Mouse (Mus musculus): ENCODE measurements around the gene Med27.

Med27 gene

DNA sequence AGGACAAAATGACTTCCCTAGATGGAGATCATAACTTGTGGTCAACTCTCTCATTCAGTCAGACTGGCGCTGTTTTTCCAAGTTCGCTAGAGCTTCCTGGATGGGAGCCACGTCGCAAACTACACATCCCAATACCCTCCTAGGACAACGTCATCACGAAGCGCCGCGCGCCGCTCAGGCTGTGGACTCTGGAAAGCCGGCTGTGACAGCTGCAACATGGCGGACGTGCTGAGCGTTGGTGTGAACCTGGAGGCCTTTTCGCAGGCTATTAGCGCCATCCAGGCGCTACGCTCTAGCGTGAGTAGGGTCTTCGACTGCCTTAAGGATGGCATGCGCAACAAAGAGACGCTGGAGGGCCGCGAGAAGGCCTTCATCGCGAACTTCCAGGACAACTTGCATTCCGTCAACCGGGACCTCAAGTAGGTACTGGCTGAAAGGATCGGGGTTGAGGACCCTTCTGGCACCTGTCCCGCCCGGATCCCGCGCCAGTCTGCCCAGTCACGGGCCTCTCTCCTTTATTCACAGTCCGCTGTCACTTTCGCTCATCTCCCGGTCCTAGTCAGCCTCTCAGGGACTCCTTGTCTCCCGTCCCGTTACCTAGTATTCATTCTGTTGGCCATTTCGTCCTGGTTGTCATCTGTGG lies at the start of gene Med27:
Gene Med27 (plus strand): TSS at position 191 of the 643 bp plus-strand sequence.
- DNase-seq (ENCODE audit: low spot score): peak; percentile 93

DNA sequence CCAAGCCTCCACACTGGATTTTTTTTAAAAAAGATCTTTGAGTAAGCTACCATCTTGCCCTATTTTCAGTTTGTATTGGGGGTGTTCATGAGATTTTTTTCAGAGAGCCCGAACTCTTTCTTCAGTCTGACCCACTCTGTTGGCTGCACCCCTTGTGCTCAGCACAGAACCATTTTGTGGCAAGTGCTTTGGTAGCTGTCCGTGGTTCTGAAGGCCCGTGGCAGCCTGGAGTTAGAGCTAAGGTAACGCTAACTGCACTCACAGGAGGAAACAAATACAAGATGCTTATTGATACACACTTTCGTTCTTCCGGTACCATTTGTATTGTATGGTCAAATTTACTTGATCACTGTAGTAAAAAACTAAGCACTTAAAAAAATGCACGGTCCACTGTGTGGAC lies 36.7 kb upstream of the Med27 start:
- DNase-seq (ENCODE audit: low spot score): peak; percentile 30

DNA sequence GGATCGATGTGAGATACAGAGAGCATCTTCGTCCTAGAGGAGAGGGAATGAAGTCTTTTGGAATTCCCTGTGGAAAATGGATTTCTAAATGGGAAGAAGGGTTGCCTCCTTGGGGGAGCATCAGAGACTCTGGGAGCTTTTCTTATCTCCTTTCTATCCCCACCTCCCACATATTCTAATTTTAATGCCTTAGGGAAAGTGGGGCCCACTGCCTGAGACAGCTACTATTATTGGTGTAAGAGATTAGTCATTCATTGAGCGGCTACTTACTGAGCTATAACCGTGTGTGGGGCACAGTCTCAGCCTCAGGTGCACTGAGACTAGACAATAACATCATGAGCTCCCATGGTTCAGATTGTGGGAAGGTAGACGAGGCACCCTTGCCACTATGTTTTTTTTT lies 34.6 kb upstream of the Med27 start:
- DNase-seq (ENCODE audit: low spot score): no peak

DNA sequence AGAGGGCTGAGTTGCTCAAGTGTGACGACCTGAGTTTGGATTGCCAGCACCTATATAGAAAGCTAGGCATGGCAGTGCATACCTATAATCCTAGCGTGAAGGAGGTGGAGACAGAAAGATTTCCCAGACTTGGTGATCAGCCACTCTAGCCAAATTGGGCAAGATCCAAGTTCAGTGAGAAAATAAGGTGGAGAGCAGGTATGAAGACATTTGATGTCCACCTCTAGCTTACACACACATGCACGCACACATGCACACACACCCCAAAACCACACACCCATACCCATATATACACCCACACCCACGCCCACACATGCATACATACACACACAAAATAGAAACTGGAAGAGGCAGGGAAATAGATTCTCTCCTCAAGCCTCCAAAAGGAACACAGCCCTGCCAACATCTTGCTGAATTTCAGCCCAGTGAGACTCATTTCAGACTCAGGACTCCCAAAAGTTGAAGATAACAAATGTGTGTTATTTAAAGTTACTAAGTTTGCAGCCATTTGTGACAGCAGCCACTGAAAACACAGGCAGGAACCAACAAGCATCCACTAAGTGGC lies 28.6 kb upstream of the Med27 start:
- DNase-seq (ENCODE audit: low spot score): no peak

DNA sequence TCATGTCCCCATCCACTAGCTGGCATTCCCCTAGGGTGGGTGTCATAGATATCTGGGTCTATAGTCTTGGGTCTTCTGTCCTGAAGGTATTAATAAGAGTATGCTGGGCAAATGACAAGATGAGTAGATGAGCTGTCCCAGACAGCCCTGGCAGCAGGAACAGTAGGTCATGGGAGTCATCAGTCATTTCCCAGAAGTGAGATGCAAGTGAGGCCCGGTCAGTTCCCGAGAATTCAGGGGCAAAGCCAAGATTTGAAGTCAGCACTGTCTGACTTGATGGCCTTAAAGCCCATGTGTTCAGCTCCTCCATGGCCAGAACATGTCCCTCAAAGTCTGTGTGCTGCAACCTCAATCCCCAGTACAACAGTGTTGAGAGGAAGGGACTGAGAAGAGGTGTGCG lies 28.0 kb upstream of the Med27 start:
- no peak for DNase-seq (ENCODE audit: low spot score)

DNA sequence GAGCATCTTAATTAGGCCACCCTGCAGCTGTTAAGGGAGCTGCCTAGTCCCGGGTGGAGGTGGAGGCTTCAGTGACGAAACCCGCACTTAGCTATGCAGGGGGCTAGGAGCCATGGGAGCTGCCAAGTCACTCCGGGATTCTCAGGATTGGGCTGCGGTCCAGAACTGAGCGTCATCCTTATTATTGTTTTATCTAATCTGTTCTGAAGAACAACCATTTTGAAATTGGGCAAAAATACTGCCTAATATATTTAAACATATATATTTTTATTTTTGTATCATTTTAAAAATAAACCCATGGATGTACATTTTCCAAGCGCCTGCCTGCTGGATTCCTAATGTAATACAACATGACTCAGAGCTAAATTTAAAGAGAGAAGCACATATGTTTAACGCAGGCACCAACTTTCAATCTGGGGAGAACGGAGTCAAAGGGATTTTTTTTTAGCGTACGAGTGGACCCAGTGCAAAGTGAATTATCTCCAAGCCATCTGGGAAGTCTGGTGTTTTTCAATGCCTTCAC lies 26.3 kb upstream of the Med27 start:
- DNase-seq (ENCODE audit: low spot score): no peak

DNA sequence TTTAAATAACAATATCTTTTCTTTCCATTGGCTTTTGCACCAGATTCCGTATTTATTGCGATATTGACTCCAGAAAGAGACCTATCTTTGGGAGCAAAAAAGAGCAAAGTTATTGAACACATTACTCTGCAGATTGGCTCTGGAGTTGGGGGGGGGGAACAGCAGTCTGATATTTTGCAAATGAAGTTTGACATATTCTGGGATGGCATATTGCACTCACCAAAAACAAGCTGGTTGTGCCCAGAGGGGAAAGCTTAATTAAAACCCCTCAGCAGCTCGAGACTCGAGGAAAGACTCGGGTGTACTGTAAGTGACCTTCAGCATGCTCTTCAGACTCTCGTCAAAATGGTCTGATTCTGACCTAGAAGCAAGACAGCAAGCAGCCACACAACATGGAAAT lies 25.8 kb upstream of the Med27 start:
- no peak for DNase-seq (ENCODE audit: low spot score)

DNA sequence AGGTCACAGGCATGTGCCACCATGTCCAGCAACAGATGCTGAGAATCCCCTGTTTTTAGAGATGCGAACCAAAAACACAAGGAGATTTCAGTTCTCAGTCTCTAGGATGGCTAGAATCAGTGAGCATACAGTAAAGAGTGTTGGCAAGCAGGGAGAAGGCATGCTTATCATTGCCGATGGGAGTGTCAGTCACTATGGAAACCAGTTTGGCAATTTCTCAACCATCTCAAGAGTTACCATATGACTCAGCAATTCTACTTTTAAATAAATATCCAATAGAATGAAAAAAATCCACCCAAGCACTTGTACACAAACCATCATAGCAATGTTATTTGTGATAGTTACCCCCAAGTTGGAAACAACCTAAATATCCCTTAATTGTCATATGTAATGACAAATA lies 22.2 kb upstream of the Med27 start:
- DNase-seq (ENCODE audit: low spot score): no peak

DNA sequence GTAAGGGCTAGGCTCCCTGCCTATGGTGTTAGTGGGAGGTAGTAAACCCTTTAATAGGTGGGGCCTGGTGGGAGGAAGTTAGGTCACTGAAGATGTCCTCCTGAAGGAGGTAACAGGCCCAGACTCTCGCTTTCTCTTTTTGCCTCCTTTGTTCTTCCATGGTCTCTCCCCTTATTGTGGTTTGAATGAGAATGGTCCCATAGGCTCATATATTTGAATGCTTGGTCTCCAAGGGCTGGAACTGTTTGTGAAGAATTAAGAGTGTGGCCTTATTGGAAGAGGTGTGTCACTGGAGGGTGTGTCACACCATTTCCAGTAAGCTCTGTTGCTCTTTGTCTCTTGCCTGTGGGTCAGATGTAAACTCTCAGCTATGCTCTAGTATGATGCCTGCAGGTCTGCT lies 16.1 kb upstream of the Med27 start:
- no peak for DNase-seq (ENCODE audit: low spot score)

DNA sequence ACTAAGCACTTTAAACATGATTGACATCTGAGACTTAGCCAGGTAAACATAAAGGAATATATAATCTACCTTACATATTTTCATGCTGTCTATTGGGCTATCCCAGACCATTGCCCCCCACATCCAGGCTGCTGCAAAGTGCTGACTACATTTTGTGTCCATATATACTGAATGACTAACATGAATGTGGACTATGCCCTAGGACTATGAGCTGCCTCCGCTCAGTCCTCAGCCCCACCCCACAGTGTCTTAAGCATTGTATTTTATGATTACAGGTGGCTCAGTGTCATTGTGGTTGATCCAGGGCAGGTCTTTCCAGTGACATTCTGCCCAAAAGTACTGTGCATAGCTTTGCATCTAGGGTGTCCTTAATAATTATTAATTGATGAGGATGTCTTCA lies 8.2 kb upstream of the Med27 start:
- DNase-seq (ENCODE audit: low spot score): no peak

DNA sequence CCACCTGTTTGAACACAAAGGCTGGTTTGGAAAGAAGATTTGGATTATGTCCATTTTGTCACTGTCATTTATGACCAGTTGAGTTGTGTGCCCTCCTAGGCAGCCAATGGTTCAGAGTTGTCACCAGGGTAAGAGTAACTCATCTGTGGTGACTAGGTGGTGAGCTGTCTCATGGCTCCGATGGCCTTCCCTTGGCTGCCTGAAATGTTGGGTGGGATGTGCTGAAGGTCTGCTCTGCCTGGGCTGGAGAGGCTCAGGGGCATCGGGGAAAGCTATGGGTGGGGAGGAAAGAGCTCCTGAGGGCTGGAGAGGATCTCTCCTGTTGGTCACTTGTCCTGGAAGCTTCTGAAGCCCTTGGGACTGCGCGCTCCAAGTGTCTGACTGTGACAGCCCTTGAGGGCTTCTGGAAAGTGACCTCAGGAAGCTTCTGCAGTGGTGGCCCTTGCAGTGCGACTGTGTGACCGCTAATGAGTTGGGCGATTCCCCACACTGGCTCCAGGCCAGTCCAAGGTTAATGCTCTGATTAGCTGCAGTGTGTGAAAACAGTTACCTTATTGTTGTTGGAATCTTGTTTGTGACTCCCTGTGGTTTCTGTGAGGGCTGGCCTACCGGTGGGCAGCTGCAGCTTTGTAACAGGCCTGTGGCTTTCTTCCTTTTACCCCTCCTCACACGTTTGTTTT lies 12.2 kb downstream of the Med27 start:
- no peak for DNase-seq (ENCODE audit: low spot score)

DNA sequence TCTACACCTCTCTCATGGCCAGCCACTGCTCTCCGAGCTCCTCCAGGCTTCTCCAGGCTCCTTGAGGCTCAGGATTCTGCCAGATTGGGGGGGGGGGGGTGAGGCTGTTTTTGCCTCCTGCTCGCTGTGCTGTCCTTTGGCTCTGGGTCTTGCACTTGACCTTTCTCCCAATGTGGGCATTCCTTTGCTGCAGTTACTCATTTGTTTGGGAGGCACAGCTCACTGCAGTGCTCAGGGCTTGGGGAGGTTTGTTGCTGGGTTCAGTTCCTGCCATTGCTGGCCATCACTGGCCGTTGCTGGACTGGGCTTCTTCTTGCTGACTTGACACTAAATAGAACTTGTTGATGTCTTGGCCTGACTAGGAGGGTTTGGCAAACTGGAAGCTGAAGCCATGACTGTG lies 14.3 kb downstream of the Med27 start:
- DNase-seq (ENCODE audit: low spot score): no peak

DNA sequence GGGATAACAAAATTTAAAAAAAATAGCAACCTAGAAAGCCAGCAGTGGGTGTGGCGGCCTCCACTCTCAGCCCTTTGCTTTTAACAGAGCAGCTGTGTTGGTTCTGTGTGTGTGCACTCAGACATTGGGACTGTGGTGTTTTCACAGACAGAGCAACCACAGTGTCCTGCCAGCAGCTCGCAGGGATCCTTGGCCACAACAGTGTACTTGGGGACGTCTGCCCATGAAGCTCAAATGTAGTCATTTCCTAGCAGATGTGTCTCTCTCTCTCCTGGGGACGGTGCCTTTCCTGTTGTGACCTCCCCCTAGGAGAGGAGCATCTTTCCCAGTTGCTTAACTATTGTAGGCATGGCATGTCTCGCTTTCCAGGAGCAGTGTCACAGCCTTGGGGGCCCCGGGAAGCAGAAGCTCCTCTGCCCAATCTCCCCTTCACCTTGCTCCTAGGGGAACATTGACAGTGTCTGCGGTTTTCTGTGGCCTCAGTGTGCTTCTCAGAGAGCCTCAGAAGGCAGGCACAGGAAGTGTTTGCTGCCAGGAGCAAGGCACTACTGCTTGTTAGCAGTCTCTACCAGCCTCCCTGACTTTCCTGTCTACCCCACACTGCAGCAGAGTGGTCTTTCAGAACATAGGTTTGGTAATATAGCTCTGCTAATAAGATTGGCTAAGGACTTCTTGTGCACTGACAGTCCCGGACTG lies 18.5 kb downstream of the Med27 start:
- no peak for DNase-seq (ENCODE audit: low spot score)

DNA sequence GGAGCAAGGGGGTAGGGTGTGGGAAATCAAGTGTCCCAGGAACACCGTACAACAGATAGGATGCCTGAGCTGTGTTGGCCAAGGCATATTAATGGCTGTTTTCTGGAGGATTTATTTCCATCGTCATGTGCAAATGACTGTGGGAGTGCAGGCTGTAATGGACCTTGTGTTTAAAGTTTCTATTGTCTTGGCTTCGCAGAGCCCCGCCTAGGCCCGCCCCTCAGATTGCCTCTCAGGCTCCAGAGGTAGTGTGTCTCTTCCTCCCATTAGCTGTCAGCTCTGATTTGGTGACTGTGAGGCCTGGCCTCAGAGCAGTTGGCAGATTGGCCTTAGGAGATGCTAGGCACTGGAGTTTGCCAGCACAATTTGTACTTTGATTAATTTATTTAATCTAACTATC lies 22.1 kb downstream of the Med27 start:
- no peak for DNase-seq (ENCODE audit: low spot score)

DNA sequence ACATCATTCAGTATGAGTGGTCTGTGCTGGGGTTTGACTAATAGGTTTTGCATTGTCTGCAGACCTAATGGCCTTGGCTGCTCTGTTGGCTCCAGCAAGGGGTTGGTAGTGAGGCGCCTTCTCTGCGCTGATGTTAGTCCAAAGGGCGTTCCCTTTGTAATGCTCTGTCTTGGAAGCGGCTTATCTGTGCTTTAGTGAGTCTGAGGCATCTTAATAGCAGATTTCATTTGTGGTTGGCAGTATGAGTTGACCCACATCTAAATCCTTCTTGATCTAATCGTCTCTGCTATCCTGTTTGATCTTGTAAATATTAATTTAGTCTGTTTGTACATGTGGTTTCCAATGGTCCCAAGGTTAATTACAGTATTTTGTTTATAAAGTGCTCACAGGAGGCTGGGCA lies 25.6 kb downstream of the Med27 start:
- DNase-seq (ENCODE audit: low spot score): no peak

DNA sequence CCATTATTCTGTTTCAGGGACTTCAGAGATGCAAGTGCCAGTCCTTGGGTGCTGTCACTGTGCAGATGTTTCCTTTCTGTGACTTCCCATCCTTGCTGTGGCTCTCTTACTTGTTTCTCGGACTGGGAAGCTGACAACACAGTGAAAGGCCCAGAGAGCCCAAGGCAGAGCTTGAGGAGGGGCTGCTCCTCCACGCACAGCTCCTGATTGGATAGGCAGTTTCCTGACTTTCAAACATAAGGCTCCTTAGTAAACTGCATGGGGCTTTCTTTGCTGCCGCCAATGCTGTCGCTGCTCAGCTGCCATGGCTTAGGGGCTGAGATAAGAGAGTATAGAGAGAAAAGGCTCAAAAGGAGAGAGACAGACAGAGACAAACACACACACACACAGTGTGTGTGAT lies 35.1 kb downstream of the Med27 start:
- no peak for DNase-seq (ENCODE audit: low spot score)

DNA sequence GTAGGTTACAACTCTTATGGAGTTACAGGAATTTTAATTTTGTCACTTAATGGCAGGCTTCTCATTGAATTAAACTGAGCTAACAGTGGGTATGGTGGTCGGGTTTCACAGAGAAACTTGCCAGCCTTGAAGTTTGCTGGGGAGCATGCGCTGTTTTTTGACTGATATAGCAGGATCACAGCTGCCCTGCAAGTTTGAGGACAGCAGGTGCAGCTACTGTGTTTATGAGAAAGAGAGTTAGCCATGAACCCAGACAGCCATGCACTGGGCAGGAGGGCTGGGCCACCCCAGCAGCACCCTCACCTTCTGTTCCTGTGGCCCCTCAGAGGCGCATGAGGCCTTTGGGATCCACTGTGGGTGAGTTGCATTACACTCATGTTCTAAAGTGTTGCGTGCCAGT lies 36.0 kb downstream of the Med27 start:
- no peak for DNase-seq (ENCODE audit: low spot score)

DNA sequence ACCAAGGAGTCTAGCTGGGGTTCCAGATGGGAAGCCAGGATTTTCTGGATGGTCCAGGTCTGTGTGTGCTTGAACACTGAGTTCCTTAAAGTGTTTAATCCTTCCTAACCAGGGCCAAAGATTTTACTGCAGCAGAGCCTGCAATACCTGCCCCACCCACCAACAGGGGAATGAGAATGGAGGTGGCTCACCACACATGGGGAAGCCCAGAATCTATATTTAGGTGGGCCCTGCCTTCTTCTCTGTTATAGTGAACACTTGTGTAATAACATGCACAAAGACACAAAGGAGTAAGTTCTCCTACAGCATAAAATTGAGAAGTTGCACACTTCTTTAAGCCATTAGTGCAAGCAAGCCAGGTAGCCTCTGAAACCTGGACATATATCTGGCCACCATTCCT lies 36.5 kb downstream of the Med27 start:
- DNase-seq (ENCODE audit: low spot score): no peak

DNA sequence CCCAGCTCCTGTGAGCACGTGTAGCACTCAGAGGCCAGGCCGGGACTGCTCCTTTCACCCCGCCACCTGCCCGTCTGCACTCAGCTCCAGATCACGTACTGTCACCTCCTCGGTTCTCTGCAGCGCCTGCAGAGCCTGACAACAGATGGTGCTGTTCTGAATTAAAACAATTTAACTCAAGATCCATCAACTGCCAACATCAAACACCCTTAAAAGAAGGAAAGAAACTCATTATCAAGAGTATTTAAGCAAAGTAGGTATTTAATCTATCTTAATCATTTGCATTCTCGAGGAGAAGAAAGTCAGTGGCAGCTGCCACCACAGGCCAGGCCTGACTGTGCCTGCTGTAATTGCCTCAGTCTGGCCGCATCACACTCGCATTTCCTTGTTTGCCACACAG lies 38.8 kb downstream of the Med27 start:
- no peak for DNase-seq (ENCODE audit: low spot score)

DNA sequence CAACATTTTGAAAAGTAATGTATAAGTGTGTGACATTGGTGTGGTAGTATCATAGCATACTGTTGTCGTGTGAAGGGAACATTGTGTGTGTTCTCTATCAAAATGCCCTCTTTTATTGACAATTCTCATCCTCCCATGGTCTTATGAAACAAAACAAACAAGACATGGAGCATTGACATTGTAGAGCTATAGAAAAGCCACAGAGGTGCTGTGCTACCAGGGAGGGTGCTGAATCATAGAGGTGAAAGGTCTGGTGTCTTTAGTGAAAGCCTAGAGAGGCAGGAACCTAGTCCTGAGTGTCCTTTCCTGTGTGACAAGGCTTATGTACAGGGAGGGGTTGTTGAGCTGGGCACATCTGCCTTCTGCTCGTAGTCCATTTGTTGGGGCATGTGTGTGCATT lies 40.6 kb downstream of the Med27 start:
- DNase-seq (ENCODE audit: low spot score): no peak

DNA sequence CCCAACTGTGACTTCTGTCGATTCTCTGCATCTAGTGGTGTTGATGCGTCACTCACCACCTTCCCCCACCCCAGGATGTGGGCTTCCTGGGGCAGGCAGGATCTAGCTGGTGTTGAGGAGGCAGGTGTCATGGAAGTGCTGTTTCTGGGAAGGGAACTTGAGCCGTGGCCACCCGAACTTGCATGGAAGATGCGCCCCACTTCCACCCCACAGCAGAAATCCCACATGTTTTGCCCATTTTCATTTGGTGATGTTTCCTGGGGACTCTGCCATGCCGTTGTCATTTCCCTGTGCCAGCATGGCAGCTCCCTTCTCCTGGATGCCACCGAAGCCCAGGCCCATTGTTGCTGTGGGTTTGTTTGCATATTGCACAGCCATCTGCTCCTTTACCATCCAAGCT lies 42.3 kb downstream of the Med27 start:
- DNase-seq (ENCODE audit: low spot score): no peak

DNA sequence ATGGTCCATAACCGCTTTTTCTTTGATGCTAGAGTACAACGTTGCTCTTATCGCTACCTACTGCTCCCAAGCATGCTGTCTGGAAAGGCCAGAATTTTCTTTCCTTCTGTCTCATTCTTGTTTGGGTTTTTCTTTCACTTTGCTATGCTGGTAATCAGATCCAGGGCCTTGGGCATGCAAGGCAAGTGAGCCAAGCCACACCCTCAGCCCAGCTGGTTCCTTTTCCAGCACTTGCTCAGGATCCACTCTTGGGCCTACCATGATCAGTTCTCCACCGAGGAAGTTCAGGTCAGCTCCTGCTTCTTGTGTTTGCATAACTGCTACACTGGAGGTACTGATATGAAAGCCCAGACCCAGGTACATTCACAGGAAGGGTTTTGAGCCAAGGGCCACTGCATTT lies 44.5 kb downstream of the Med27 start:
- no peak for DNase-seq (ENCODE audit: low spot score)

DNA sequence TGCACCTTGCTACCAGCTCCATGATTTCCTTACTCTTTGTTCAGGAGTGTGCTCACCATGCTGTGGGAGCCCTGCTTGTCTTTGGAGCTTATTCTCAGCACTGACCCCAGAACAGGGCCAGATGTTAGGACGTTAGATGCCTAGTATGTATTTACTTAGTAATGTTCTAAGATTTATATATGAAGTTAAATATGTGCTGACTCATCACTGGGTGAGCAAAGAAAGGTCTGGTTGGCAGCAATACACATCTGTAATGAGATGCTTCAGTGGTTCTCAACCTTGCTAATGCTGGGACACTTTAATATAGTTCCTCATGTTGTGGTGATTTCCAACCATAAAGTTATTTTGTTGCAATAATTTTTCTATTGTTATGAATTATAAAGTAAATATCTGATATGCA lies 45.4 kb downstream of the Med27 start:
- DNase-seq (ENCODE audit: low spot score): no peak
